Mouse (Mus musculus) splenic B cell, adult 2 months (primary cell): ENCODE measurements at regions not wholly inside any gene's neighbourhood (a gene's known extent, or its start where the extent isn't known, plus 50 kb on each side); places are given as distances from the start of the nearest gene placed in this dataset.

Source experiments
- DNase-seq: peaks from one replicate; pipeline ENCODE4 v3.0.0-alpha.2; 2011; ENCODE audit warnings: low read depth, low spot score
- H3K27me3 ChIP-seq: 2 replicates; pipeline ENCODE4 v1.6.1; 2012; ENCODE audit warnings: mild to moderate bottlenecking, low read length, moderate library complexity, mixed read lengths; ENCODE audit not compliant: control insufficient read depth, poor library complexity, insufficient read depth, severe bottlenecking
- H3K36me3 ChIP-seq: 2 replicates; pipeline ENCODE4 v1.6.1; 2012; ENCODE audit warnings: mild to moderate bottlenecking, low read length, moderate library complexity, mixed read lengths; ENCODE audit not compliant: control insufficient read depth, poor library complexity, insufficient read depth, severe bottlenecking

DNA sequence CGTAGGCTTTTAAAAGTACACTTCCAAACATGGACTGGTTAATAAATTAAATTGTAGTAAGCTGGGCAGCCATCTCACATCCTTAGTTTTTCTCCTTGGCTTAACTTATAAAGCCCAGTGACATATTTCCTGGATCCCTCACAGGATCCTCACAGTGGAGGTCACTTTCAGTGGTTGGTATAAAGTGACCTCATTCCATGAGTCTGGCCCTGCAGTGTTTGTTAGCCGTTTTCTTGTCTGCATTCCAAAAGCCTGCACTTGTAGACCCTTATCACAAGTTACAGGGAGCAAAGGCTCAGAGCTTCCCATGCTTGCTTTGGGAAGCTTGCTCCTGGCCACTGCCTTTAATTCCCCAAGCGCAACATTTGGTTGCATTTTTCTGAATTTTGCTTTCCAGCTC lies 49.9 kb upstream of the Frem2 start:
- Histone ChIP-seq H3K36me3 (no peaks in the 10 kb centered on the region), H3K27me3 (no peaks in the 10 kb centered on the region)
- DNase-seq: no peak
